ENCODE assay signal across 9 mouse cellular contexts in the genomic region with DNA sequence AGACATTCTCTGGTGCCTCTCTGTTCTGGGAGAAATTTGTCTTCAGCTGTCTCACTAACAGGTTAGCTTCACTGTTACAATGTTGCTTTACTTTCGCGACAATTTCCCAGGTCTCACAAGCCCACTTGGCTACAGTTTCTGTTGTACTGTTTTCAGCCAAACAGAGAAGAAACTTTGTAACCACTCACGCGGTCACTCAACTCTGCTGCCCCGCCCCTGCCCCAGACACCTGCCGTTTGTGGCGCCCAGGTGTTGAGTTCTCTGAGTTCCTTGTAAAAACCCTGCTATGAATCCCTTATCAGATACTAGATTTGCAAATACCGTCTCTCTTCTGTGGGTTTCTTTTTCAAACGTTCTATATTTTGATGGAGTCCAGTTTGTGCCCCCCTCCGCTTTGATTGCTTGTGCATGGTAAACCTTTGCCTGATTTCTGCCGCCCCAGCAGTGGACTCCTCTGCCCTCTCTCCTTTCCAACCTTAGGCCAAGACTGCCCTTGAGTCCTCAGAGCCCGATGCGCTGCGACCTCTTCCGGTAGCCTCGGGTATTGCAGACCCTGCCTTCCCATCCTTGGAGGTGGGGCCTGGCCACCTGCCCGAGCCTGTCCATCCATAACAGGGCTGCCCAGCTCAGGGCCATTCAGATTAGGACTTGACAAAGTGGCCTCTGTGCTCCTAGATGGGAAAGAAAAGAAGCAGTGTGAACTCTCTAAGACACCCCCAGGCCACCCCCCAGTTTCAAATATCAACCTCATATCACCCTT. TPM values are rescaled to one million over a fixed set of nuclear protein-coding genes. Genes with fewer than 3 reads are reported as not detected.
DNase-seq lines count a peak whose midpoint lies in the region; ATAC-seq and TF ChIP-seq lines count a peak whose summit lies in the region.
"Had no signal": no experiment of that assay in that cellular context is flagged by ENCODE, and none has a peak within 500 bp of the region (broad histone marks: within the 10 kb centered on the region; RNA-seq: fewer than 3 reads in every experiment).

No protein-coding gene starts in this region.

- peaks cover 21% of the 10 kb centered on the region; the same call in 1 of the 2 replicates for H3K27me3 ChIP-seq in G1E (ENCODE audit: insufficient read depth, low read length)
- H3K27me3 ChIP-seq in hindbrain, embryonic 13.5 days, result no peaks in the 10 kb centered on the region

- TF ChIP-seq CTCF in G1E (IDR thresholded peaks at IDR 0.05; ENCODE audit: low read depth, low read length), result peak; percentile 81

- no peaks in the 10 kb centered on the region for H3K9me3 ChIP-seq in G1E (replicated peaks)
- no peaks in the 10 kb centered on the region for H3K9me3 ChIP-seq in hindbrain, embryonic 13.5 days

- no peak overlapping the region for H3K9ac ChIP-seq in hindbrain, embryonic 13.5 days

- no peaks in the 10 kb centered on the region for H3K4me1 ChIP-seq in G1E (ENCODE audit: insufficient read depth, low read depth, low read length)
- 0 out of 2 replicates have a peak, but pooled peaks cover 2% of the 10 kb centered on the region for H3K4me1 ChIP-seq in hindbrain, embryonic 13.5 days (replicated peaks)

- ATAC-seq in G1E (ENCODE audit: extremely low read depth, insufficient number of reproducible peaks, low FRiP score, poor library complexity, severe bottlenecking), result 0 out of 2 replicates have a peak, but pooled peaks have one; percentile 15
- peak; percentile 36; the same call in 1 of the 2 replicates for ATAC-seq in hindbrain, embryonic 13.5 days (ENCODE audit: low FRiP score)

- peak; percentile 31 for DNase-seq in G1E (ENCODE audit: low spot score)
- DNase-seq in cerebellum, adult 9-10 months, result peak; percentile 97
- peak; percentile 69 to 95 for DNase-seq in frontal cortex, adult 2 months (ENCODE audit: extremely low spot score in 1 of 2, low spot score in 1 of 2)
- peak; percentile 88 to 90 for DNase-seq in layer of hippocampus, postnatal 14 days (ENCODE audit: low spot score in 2 of 2)
- peak; percentile 92 for DNase-seq in lung, postnatal 36 days
- DNase-seq in retina, postnatal 1 day, result peak; percentile 89
- DNase-seq in thymus, postnatal 36 days, result peak; percentile 69 to 76

- no peak overlapping the region for H3K4me2 ChIP-seq in hindbrain, embryonic 13.5 days

- WGBS in hindbrain, embryonic 13.5 days, result 20% methylated on average over 17 of the region's 17 CpGs

- H3K27ac ChIP-seq in hindbrain, embryonic 13.5 days, result no peak overlapping the region

- no peak overlapping the region for H3K4me3 ChIP-seq in G1E (ENCODE audit: low read depth, low read length)
- H3K4me3 ChIP-seq in hindbrain, embryonic 13.5 days, result no peak overlapping the region
- H3K4me3 ChIP-seq: erythroblast, embryonic 14.5 days had no signal

- no peaks in the 10 kb centered on the region for H3K36me3 ChIP-seq in G1E (replicated peaks)
- no peaks in the 10 kb centered on the region for H3K36me3 ChIP-seq in hindbrain, embryonic 13.5 days

RNA-seq across cellular contexts. Expression of a gene that starts 17.7 kb away (rescaled TPM):
- total RNA-seq in G1E (2014; fragmentation: Nextera tagmentation), result 13.2 and 14.0 TPM in 2 replicates
- total RNA-seq in G1E (2017), result 10.1 and 12.3 TPM in 2 replicates
- polyA plus RNA-seq in G1E (2012), result 58.9 and 61.7 TPM in 2 replicates
- polyA plus RNA-seq in frontal cortex, adult 2 months (2012; rRNA removed), result 56.2 and 61.8 TPM in 2 replicates
- 19.3 and 19.9 TPM in 2 replicates for polyA plus RNA-seq in hindbrain, embryonic 13.5 days (2015; fragmentation: Nextera tagmentation; extraction: Ambion mirVana)
- 10 to 100 TPM; 24.4 to 26.4 TPM for total RNA-seq in layer of hippocampus, postnatal 14 days (2021)

RNA-seq across cellular contexts. Expression of a gene that starts 21.8 kb away (rescaled TPM):
- total RNA-seq in G1E (2014; fragmentation: Nextera tagmentation) (not detected in 2 replicates), G1E (2017) (0.05 TPM in 1 of 2 replicates, not detected in the other)
- not detected in 2 replicates for polyA plus RNA-seq in G1E (2012)
- 64.8 and 67.4 TPM in 2 replicates for polyA plus RNA-seq in frontal cortex, adult 2 months (2012; rRNA removed)
- polyA plus RNA-seq in hindbrain, embryonic 13.5 days (2015; fragmentation: Nextera tagmentation; extraction: Ambion mirVana), result 20.3 and 20.7 TPM in 2 replicates
- total RNA-seq in layer of hippocampus, postnatal 14 days (2021), result 10 to 100 TPM; 91.9 to 99.8 TPM
- polyA plus RNA-seq: erythroblast, embryonic 14.5 days had no signal

RNA-seq across cellular contexts. Expression of a gene that starts 46.2 kb away (rescaled TPM):
- total RNA-seq in G1E (2014; fragmentation: Nextera tagmentation), result 8.4 and 9.2 TPM in 2 replicates
- total RNA-seq in G1E (2017), result 12.2 and 19.3 TPM in 2 replicates
- polyA plus RNA-seq in G1E (2012), result 15.8 and 16.9 TPM in 2 replicates
- polyA plus RNA-seq in frontal cortex, adult 2 months (2012; rRNA removed), result 30.4 and 33.8 TPM in 2 replicates
- polyA plus RNA-seq in hindbrain, embryonic 13.5 days (2015; fragmentation: Nextera tagmentation; extraction: Ambion mirVana), result 27.2 and 31.3 TPM in 2 replicates
- 10 to 100 TPM; 17.1 to 18.4 TPM for total RNA-seq in layer of hippocampus, postnatal 14 days (2021)

Comparison
In these comparisons a context has a peak if more than half of its experiments do, and no peak if none do; other contexts are left out.
1. DNase-seq: peak in every context shown above with its lines; median percentile 97 in cerebellum, adult 9-10 months; 92 in lung, postnatal 36 days; 89 in layer of hippocampus, postnatal 14 days; 89 in retina, postnatal 1 day; 82 in frontal cortex, adult 2 months; 72 in thymus, postnatal 36 days; 31 in G1E.
2. RNA of a gene that starts 21.8 kb away (polyA plus RNA-seq): 64.8 to 67.4 TPM in frontal cortex, adult 2 months and 20.3 to 20.7 TPM in hindbrain, embryonic 13.5 days; not detected in G1E; every median in the first group is over 10 times any median in the second.